Mouse (Mus musculus) retina, postnatal 7 days (tissue): ENCODE data around the gene Dyrk1b.
"Not testable (repeated sequence)": the region's sequence is repeated elsewhere in the genome, so short reads cannot be mapped to it uniquely, and the experiment has no call there.

Source experiments
- DNase-seq: peaks from one replicate; pipeline ENCODE4 v3.0.0-alpha.2; 2012; ENCODE audit warnings: low read depth, low spot score

The Dyrk1b gene

DNA sequence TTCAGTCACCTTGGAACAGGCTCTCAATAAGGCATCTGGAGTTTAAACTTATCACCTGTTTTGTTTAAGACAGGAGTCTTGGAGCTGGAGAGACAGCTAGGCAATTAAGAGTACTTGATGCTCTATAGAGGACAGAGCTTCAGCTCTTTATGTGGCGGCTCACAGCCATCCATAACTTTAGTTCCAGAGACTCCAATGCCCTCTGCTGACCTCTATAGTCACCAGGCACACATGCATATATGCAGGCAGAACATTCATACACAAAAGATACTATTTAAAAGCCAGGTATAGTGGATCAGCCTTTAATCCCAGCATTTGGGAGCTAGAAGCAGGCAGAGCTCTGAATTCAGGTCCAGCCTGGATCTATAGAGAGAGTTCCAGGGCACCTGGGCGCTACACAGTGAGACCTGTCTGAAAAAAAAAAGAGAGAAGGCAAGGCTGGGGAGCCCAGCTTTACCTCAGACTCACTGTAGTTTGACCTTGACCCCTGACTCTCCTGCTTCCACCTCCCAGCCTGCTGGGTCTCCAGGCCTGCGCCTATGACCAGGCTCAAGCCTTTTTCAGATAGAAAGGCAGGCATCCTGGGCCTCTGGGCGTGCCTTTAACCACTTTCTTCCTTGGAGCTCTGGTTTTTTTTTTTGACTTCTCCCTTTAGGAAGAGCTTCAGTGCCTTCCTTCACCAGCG lies 16.3 kb downstream of the Dyrk1b start:
- no peak for DNase-seq

DNA sequence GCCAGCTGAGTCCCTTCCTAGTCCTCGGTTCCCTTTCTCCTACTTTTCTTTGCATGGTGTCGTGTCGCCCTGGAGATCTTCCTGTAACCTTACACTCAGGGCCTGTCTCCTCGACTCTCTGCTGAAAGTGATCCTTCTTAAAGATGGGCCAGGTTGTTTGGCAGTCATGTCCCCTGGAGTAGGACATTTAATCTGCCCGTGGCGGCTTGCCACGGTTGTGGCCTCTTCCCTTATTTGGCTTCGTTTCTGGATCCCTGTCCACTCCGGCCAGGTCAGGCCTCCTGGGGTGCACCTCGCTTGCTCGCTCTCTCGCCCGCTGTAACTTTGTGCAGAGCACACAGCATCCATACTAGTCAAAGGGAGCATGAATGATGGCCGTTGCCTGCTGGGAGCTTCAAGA lies 17.3 kb downstream of the Dyrk1b start:
- DNase-seq = no peak

DNA sequence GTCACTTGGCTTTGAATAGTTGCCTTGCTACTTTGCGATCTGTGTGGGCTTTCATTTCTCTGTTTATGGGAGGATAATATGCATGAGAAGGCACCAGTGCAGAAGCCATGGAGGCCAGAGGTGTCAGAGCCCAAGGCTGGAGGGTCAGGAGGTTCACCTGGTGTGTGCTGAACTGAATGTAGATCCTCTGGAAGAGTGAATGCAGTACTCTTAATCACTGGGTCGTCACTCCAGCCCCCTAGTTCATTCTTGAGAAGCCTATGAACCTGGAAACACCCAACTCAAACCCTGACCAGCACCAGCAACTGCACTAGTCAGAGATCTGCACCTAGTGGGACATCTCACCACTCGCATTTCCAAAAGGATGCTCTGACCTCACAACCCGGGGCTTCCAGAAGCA lies 19.8 kb downstream of the Dyrk1b start:
- no peak for DNase-seq

DNA sequence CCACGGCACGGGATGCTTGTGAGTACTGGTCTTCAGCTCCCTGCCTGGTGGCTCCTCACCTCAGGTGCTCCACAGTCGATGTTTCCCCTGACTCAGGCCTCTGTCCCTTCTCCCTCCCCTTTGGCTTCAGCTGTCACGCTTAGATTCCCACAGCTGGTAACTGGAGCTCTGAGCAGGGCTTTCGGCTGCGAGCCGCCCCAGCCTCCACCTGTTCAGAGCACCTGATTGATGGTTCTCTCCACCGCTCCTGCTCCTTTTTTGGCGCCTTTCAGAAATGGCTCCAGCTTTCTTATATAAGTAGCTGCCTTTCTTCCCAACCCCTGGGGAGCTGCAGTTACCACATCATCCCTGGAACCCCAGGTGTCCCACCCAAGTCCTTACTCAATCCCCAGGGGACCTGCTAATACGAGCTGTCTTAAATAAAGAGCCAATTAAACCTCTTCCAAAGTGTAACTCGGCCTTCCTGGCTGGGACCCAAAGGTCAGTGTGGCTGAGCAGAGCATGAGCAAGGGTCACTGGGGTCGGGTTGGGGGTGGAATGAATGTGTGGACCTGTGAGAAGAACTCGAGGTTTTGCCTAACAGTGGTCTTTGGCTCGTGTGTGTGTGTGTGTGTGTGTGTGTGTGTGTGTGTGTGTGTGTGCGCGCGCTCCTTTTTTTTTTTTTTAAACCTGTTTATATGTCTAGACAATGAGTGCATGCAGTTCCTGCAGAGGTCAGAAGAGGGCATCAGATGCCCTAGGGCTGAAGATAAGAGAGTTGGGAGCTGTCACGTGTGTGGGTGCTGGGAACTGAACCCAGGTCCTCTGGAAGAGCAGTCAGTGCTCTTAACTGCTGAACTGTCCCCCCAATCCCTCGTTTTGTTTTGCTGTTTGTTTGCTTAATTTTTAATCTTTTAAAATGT lies 24.2 kb downstream of the Dyrk1b start:
- no peak for DNase-seq

DNA sequence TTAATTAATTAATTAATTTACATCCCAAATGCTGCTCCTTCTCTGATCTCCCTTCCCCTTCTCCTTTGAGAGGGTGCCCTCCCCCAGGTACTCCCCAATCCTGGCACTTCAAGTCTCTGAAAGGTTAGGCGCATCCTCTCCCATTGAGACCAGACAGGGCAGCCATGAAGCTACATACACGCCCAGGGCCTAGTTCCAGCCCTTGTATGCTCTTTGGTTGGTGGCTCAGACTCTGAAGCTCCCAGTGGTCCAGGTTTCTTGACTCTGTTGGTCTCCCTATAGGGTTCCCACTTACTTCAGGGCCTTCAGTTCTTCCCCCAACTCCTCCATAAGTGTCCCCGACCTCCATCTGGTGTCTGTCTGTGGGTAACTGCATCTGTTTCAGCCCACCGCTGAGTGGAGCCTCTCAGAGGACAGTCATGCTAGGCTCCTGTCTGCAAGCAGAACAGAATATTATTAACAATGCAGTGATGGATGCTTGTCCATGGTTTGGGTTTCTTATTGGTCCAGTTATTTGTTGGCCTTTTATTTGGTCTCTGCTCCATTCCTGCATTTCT lies 26.9 kb downstream of the Dyrk1b start:
- no peak for DNase-seq

DNA sequence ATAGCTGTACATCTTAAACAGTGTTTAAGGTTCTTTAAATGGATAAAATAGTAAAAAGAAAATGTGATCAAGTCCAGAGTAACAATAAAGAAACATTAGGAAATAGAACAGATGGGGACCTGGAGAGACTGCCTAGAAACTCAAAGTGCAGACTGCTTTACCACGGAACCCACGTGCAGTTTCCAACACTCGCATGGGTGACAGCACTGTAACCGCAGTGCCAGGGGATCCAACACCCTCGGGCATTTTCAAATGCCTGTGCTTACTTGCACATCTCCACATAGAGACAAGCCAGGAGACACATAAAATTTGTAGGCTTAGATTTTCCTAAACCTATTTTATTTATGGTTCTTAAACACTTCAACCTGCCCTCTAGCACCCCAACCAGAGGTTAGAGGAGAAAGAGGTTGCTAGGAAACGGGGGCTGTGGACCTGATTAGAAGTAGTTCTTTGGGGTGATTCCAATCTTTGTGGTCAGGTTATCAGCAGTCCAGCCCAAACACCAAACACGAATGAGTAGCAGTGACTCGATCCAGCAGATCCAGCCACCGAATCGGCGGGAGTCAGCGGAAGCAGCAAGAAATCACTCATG lies 29.2 kb downstream of the Dyrk1b start:
- no peak for DNase-seq

DNA sequence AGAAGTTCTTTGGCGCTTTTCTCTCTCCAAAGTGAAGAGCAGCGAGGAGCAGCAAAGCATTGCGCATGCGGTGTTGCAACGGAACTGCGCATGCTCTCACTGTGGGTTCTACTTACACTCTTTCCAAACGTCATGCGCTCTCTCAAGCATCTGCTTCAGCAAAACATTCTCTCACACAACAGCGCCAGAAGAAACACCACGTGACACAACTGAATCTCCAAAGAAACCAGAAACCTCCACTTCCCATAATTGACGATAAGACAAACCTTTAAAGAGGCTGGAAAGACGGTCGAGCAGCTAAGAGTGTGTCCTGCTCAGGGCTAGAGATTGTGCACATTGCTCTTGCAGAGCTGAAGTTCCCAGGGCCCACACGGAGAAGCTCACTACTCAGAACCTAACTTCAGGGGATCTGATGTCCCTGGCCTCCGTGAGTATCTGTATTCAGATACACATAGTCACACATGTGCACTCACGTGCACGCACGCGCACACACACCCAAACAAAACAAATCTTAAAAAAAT lies 29.8 kb downstream of the Dyrk1b start:
- peak; percentile 41 for DNase-seq

DNA sequence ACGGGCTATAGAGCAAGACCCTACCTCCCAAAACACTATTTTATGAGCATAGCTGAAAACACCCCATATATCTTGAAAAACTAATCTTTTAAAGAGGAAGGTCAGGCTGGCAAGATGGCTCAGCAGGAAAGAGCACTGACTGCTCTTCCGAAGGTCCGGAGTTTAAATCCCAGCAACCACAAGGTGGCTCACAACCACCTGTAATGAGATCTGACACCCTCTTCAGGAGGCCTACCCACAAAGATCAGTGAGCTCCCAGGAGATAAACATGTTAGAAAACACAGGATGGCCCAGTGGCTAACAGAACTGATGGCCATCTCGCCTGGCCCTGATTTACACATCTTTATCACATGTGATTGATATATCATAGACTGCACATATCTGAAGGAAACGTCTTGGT lies 31.5 kb downstream of the Dyrk1b start:
- no peak for DNase-seq

DNA sequence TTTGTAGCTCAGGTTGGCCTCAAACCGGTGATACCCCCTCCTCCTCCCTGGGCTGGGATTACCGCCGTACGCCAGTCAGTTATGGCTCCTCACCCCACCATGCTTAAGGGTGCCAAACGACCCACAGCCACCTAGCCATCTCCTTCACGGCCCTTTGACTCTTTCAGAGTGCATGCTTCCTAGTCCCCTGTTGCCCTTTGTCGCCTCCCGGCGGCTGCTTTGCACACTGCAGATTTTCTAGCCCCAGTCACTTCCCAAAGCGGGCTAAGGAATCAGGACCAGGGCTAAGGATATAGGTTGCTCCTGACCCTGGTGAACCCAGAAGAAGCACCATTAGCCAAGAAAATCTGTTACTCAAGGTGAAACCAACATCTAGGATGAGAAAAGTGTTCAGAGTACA lies 34.9 kb downstream of the Dyrk1b start:
- DNase-seq = peak; percentile 52

DNA sequence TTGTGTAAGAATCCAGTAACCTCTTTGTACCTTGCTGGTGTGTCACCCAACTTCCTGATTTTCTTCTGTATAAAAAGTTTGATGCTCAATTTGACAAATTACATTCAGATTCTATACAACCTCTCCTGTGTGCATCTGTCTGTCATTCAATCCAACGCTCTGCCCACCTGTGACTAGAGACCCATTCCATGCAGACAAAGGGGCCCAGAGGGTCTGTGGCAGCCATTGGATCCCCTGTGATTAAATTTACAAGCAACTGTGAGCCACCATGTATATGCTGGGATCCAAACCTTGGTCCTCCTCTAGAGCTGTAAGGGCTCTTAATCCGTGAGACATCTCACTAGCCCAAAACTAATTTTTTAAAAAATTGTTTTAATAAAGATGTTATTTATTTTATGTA lies 36.7 kb downstream of the Dyrk1b start:
- not testable (repeated sequence) for DNase-seq

DNA sequence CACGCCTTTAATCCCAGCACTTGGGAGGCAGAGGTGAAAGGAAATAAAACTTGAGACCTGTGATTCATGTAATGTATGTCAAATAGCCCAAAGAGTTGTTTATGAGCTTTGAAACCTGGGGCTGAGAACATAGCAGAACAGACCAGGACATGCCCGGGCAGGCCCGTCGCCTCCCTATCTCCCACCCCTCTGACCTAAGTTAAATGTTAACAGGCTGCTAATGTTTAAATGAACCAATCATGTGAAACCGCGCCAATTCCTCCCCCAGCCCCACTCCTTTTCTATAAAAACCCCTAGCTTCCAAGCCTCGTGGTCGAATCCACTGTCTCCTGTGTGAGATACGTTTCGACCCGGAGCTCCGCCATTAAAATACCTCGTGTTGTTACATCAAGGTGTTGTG lies 38.5 kb downstream of the Dyrk1b start:
- not testable (repeated sequence) for DNase-seq

DNA sequence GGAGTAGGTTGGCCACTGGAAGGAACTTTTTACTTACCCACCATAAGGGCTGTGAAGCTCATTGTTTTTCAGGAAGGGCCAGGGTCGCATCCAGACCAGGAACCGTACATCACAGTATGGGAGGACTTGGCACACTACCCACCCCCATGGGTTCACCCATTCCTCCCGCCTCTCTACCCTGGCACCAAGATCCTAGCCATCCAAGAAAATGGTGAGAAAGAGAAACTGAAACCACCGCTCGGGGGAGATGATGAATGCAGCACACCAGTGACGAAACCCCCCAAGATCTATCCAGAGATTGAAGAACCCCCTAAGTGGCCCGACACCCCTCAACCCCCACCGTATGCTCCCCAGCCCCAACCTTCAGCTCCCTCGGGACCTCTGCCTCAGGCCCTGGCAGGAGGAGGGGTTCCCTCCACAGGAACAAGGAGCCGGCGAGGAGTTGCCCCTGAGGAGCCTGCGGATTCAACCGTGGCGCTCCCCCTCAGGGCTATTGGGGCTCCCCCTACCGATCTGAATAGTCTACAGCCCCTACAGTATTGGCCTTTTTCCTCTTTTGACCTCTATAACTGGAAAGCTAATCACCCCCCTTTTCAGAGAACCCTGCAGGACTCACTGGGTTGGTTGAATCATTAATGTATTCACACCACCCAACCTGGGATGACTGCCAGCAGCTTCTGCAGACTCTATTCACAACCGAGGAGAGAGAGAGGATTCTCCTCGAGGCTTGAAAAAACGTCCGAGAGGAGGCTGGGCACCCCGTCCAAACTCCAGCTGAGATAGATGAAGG lies 39.9 kb downstream of the Dyrk1b start:
- not testable (repeated sequence) for DNase-seq

DNA sequence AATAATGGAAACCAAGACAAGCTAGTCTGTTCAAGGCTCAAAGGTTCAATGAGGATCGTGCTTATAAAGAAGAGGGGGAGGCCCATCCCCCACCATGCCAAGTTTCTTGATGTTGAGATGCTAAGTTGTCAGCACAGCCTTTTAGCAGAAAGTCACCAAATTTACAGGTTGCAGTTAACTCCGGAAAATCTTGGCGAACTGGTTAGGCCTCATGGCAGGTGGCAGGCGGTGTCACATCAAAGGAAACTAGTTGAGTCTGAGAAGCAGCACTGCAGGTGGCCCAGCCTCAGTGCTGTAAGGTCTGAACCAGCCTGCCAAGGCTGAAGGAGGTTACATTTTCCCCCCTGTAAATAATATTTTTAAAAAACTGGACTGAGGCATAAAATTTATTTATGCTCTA lies 47.6 kb downstream of the Dyrk1b start:
- not testable (repeated sequence) for DNase-seq

DNA sequence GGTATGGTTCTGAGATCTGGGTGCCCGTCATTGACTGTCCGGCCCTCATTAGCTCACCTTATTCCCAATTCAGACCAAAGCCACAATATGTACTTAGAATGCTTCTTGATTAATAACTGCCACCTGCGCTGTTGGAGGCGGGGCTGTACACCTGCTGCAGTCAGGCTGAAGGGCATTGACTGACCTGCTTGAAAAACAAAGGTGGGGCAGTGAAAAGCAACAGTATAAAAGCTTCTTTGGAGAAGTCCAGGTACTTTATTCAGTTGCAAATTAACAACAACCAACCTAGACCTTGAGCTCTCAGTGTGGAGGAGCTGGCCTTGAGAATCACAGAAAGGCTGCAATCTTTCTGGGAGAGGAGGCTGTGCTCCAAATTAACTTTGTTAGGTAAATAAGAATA lies 48.2 kb downstream of the Dyrk1b start:
- DNase-seq = not testable (repeated sequence)
